Mouse (Mus musculus): Measurements from ENCODE around the gene Mplkip.

The Mplkip gene

GRCm38 (mm10) chr13:17694911-17695699 is at the start of gene Mplkip, which contains the start of gene Sugct:
TSS of gene Mplkip (plus strand) at chr13:17695192.
TSS of gene Sugct (minus strand) at chr13:17695553.
- 1% methylated on average over 65 of the region's 66 CpGs for WGBS

GRCm38 (mm10) chr13:17667380-17667779 is 27.6 kb upstream of the Mplkip start:
- 91% methylated on average over 1 of the region's 1 CpGs for WGBS

GRCm38 (mm10) chr13:17671122-17671521 is 23.9 kb upstream of the Mplkip start:
- 79% methylated on average over 1 of the region's 1 CpGs for WGBS

GRCm38 (mm10) chr13:17691436-17691835 is 3.6 kb upstream of the Mplkip start:
- WGBS: 97% methylated on average over 1 of the region's 1 CpGs

- WGBS: 62% methylated on average over 5 of the region's 5 CpGs
Measured at GRCm38 (mm10) chr13:17693816-17694215, 1.2 kb upstream of the Mplkip start.

- 1% methylated on average over 25 of the region's 25 CpGs for WGBS
Measured at GRCm38 (mm10) chr13:17694414-17694813, 578 bp upstream of the Mplkip start.

- WGBS: 12% methylated on average over 7 of the region's 7 CpGs
Measured at GRCm38 (mm10) chr13:17695898-17696580, 1.0 kb downstream of the Mplkip start.

- 65% methylated on average over 3 of the region's 3 CpGs for WGBS
Measured at GRCm38 (mm10) chr13:17700090-17700715, 5.2 kb downstream of the Mplkip start.

- 33% methylated on average over 6 of the region's 6 CpGs for WGBS
Measured at GRCm38 (mm10) chr13:17705188-17705826, 10.3 kb downstream of the Mplkip start.

GRCm38 (mm10) chr13:17708784-17709311 is 13.9 kb downstream of the Mplkip start:
- WGBS: 78% methylated on average over 5 of the region's 5 CpGs

GRCm38 (mm10) chr13:17717357-17717756 is 22.4 kb downstream of the Mplkip start:
- 87% methylated on average over 1 of the region's 1 CpGs for WGBS

- 94% methylated on average over 4 of the region's 4 CpGs for WGBS
Measured at GRCm38 (mm10) chr13:17727922-17728321, 32.9 kb downstream of the Mplkip start.

GRCm38 (mm10) chr13:17728798-17729197 is 33.8 kb downstream of the Mplkip start:
- WGBS: 83% methylated on average over 3 of the region's 3 CpGs

Measured in cerebral cortex, adult 2 months (tissue).